Mouse (Mus musculus) intestine, embryonic 16.5 days (tissue): ENCODE results near the gene Rasa4. TPM values are rescaled to one million over a fixed set of nuclear protein-coding genes. Genes with fewer than 3 reads are reported as not detected.
"Not testable (repeated sequence)": the region's sequence is repeated elsewhere in the genome, so short reads cannot be mapped to it uniquely, and the experiment has no call there.

Experiments
- ATAC-seq: fragments of 200-750 bp; cut with Nextera tagmentation; 2 replicates; pipeline ENCODE4 v1.8.0; 2017; ENCODE audit warnings: moderate TSS enrichment, moderate library complexity
- H3K27ac ChIP-seq: fragments of 300-500 bp; sonication (generic); 2 replicates; pipeline ENCODE4 v1.5.1; 2014; ENCODE audit warnings: mild to moderate bottlenecking, low read length
- H3K27me3 ChIP-seq: fragments of 300-500 bp; sonication (generic); replicated peaks from 2 replicates; pipeline ENCODE4 v1.6.1; 2014; ENCODE audit warnings: low read length, control low read depth, mixed read lengths; ENCODE audit not compliant: control insufficient read depth, insufficient read depth
- H3K36me3 ChIP-seq: fragments of 300-500 bp; sonication (generic); 2 replicates; pipeline ENCODE4 v1.6.1; 2014; ENCODE audit warnings: low read length, control low read depth; ENCODE audit not compliant: control insufficient read depth, insufficient read depth
- H3K4me1 ChIP-seq: fragments of 300-500 bp; sonication (generic); 2 replicates; pipeline ENCODE4 v1.6.1; 2014; ENCODE audit warnings: low read length, control low read depth, mixed read lengths; ENCODE audit not compliant: control insufficient read depth, insufficient read depth
- H3K4me2 ChIP-seq: fragments of 300-500 bp; sonication (generic); 2 replicates; pipeline ENCODE4 v1.6.1; 2014; ENCODE audit warnings: low read depth, low read length, control low read depth
- H3K4me3 ChIP-seq: fragments of 300-500 bp; sonication (generic); 2 replicates; pipeline ENCODE4 v1.5.1; 2014; ENCODE audit warnings: mild to moderate bottlenecking, low read length
- H3K9ac ChIP-seq: fragments of 300-500 bp; sonication (generic); 2 replicates; pipeline ENCODE4 v1.6.1; 2014; ENCODE audit warnings: low read depth, low read length
- H3K9me3 ChIP-seq: fragments of 300-500 bp; sonication (generic); 2 replicates; pipeline ENCODE4 v1.6.1; 2016; ENCODE audit warnings: low read length, control low read depth; ENCODE audit not compliant: control insufficient read depth
- WGBS: fragments of 180-500 bp; shearing (Covaris S2); extraction: QIAGEN DNeasy Blood & Tissue Kit; methylation state at CpG from one replicate; pipeline ENCODE4 v1.1.7; 2014; 5-methylcytosine and 5-hydroxymethylcytosine counted together
- polyA plus RNA-seq: library from polyadenylated mRNA; unstranded; fragments of >200 nt; fragmentation: Nextera tagmentation; extraction: Ambion mirVana; gene quantifications from 2 replicates; pipeline ENCODE4 v1.2.1, GENCODE M21; 2015

The Rasa4 gene
- polyA plus RNA-seq, 1 experiment from 2014 or later, result 18.5 TPM

GRCm38 (mm10) chr5:136045408-136045807 lies 38.3 kb upstream of the Rasa4 start:
- no peaks in the 10 kb centered on the region for H3K27me3 ChIP-seq
- no peak for ATAC-seq
- WGBS, result 46% methylated on average over 9 of the region's 9 CpGs
- no peak overlapping the region for H3K4me3 ChIP-seq
- no peaks in the 10 kb centered on the region for H3K36me3 ChIP-seq
- H3K9me3 ChIP-seq, result no peaks in the 10 kb centered on the region
- H3K4me1 ChIP-seq, result peaks cover 3% of the 10 kb centered on the region; the same call in 1 of the 2 replicates
- H3K9ac ChIP-seq, result no peak overlapping the region
- no peak overlapping the region for H3K27ac ChIP-seq
- no peak overlapping the region for H3K4me2 ChIP-seq

DNA sequence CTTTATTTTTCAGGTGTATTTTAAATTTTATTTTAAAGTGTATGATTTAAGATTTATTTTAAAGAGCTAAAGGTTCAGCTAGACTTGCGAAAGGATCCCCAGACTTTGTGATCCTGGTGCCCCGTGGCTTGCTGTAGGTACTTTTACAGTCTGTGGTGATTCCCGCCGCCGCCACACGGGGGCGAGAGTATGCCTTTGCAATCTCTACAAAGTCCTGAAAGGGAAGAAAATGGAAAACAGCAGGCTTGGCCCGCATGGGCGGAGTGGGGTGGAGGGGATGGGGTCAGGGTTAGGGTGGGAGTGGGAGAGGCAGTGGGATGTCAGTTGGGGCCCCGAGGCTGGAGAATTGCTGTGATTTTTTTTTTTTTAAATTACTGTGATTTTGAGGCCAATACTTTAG lies 37.7 kb upstream of the Rasa4 start:
- no peaks in the 10 kb centered on the region for H3K36me3 ChIP-seq
- no peak overlapping the region for H3K4me2 ChIP-seq
- H3K4me3 ChIP-seq, result no peak overlapping the region
- H3K27me3 ChIP-seq, result no peaks in the 10 kb centered on the region
- 0 out of 2 replicates have a peak, but pooled peaks have one; percentile 39 for ATAC-seq
- H3K9me3 ChIP-seq, result no peaks in the 10 kb centered on the region
- H3K9ac ChIP-seq, result no peak overlapping the region
- WGBS, result 4% methylated on average over 10 of the region's 10 CpGs
- no peak overlapping the region for H3K27ac ChIP-seq
- H3K4me1 ChIP-seq, result peaks cover 3% of the 10 kb centered on the region; the same call in 1 of the 2 replicates

DNA sequence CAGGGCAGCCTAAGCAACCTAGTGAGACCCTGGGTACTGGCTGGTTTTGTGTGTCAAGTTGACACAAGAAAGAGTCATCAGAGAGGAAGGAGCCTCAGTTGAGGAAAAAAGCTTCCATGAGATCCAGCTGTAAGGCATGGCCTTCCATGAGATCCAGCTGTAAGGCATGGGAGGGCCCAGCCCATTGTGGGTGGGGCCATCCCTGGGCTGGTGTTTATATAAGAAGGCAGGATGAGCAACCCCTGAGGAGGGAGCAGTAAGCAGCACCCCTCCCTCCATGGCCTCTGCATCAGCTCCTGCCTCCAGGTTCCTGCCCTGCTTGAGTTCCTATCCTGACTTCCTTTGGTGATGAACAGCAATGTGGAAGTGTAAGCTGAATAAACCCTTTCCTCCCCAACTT lies 35.2 kb upstream of the Rasa4 start:
- ATAC-seq, H3K27ac ChIP-seq, H3K36me3 ChIP-seq: not testable (repeated sequence)

DNA sequence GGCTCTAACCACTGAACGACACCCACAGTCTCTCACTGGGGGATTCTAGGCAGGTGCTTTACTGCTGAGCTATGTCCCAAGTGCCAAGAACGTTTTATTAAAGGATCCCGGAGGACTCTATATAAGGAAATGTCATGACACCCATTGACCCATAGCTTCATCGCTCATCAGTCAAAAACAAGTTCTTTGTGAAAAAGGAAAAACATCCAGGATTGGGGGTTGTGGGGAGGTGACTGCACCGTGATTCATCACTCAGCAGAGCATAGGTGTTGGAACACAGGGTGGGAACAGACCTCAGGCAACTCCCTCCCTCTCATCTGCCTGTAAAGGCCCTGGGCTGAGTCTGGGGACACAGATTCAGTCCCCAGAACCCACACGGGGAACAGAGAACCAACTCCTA lies 33.8 kb upstream of the Rasa4 start:
- no peak for ATAC-seq
- no peaks in the 10 kb centered on the region for H3K9me3 ChIP-seq
- H3K4me2 ChIP-seq, result no peak overlapping the region
- H3K27ac ChIP-seq, result no peak overlapping the region
- H3K9ac ChIP-seq, result no peak overlapping the region
- H3K4me3 ChIP-seq, result no peak overlapping the region
- no peaks in the 10 kb centered on the region for H3K36me3 ChIP-seq
- no peaks in the 10 kb centered on the region for H3K27me3 ChIP-seq
- peaks cover 11% of the 10 kb centered on the region for H3K4me1 ChIP-seq
- WGBS, result 55% methylated on average over 6 of the region's 6 CpGs

More for the DNA sequence above, 35.2 kb upstream of the Rasa4 start:
- H3K4me2 ChIP-seq, H3K4me3 ChIP-seq, H3K9me3 ChIP-seq, H3K9ac ChIP-seq, H3K27me3 ChIP-seq: not testable (repeated sequence)
- H3K4me1 ChIP-seq, result peaks cover 11% of the 10 kb centered on the region

- 12% methylated on average over 10 of the region's 10 CpGs for WGBS
- H3K4me2 ChIP-seq, result no peak overlapping the region
Measured at GRCm38 (mm10) chr5:136051231-136052085, 32.3 kb upstream of the Rasa4 start.

GRCm38 (mm10) chr5:136052861-136053655 lies 30.7 kb upstream of the Rasa4 start:
- Histone ChIP-seq H3K9ac (no peak overlapping the region), H3K27ac (no peak overlapping the region), H3K9me3 (no peaks in the 10 kb centered on the region), H3K4me2 (no peak overlapping the region), H3K36me3 (no peaks in the 10 kb centered on the region), H3K4me3 (no peak overlapping the region), H3K27me3 (no peaks in the 10 kb centered on the region), H3K4me1 (peaks cover 17% of the 10 kb centered on the region)
- 84% methylated on average over 8 of the region's 8 CpGs for WGBS
- ATAC-seq, result no peak

More at GRCm38 (mm10) chr5:136051231-136052085, 32.3 kb upstream of the Rasa4 start:
- Histone ChIP-seq H3K4me1 (peaks cover 11% of the 10 kb centered on the region), H3K36me3 (no peaks in the 10 kb centered on the region), H3K27ac (peak overlapping the region; percentile 53), H3K9ac (peak overlapping the region; percentile 27; the same call in 1 of the 2 replicates), H3K4me3 (no peak overlapping the region), H3K9me3 (no peaks in the 10 kb centered on the region), H3K27me3 (no peaks in the 10 kb centered on the region)
- ATAC-seq, result peak; percentile 80

GRCm38 (mm10) chr5:136054301-136055077 lies 29.2 kb upstream of the Rasa4 start, which contains the start of gene Upk3bl:
Upk3bl (plus strand) TSS chr5:136054492.
- 79% methylated on average over 11 of the region's 11 CpGs for WGBS
- Histone ChIP-seq H3K4me3 (no peak within 1 kb of the TSS), H3K36me3 (no peaks in the 10 kb centered on the region), H3K9ac (no peak within 1 kb of the TSS), H3K27me3 (no peaks in the 10 kb centered on the region), H3K4me2 (no peak within 1 kb of the TSS), H3K9me3 (no peaks in the 10 kb centered on the region), H3K4me1 (peaks cover 17% of the 10 kb centered on the region), H3K27ac (no peak within 1 kb of the TSS)
- no peak for ATAC-seq

DNA sequence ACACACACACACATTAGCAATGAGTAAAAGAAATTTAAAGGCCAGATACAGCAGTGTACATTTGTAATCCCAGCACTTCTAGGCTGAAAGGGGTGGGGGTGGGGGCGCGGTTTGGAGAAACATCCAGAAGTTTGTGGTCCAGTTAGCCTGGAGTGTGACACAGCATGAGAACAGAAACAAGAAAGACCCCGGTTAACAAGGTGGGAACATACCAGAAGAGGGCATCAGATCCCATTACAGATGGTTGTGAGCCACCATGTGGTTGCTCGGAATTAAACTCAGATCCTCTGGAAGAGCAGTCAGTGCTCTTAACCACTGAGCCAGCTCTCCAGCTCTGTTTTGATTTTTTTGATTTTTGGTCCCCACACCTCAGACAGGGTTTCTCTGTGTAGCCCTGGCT lies 27.7 kb upstream of the Rasa4 start:
- H3K27ac ChIP-seq, result no peak overlapping the region
- no peaks in the 10 kb centered on the region for H3K27me3 ChIP-seq
- no peaks in the 10 kb centered on the region for H3K9me3 ChIP-seq
- no peaks in the 10 kb centered on the region for H3K36me3 ChIP-seq
- H3K9ac ChIP-seq, result no peak overlapping the region
- WGBS, result 46% methylated on average over 4 of the region's 4 CpGs
- no peak overlapping the region for H3K4me2 ChIP-seq
- ATAC-seq, result no peak
- H3K4me1 ChIP-seq, result peaks cover 17% of the 10 kb centered on the region
- H3K4me3 ChIP-seq, result no peak overlapping the region

DNA sequence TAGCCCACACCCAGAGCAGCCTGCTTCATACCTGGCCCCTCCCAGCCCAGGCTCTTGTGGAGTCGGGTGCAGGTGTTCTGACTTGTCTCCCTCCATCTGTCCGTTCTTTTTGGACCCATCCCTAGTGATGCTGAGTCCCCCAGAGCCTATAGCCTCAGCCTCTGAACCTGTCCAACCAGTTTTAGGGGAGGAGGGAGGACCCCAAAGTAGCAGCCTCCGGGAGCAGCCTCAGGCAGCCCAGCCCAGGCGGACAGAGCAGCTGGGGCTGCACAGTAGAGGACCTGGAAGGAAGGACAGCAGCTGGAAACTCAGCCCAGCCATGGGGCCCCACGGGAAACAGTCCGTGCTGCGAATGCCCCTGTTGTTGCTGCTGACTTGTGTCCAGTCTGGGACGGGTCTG lies 26.6 kb upstream of the Rasa4 start:
- 0 out of 2 replicates have a peak overlapping the region, but pooled peaks have one; percentile 24 for H3K9ac ChIP-seq

More for the DNA sequence above, 26.6 kb upstream of the Rasa4 start:
- Histone ChIP-seq H3K4me2 (no peak overlapping the region), H3K4me1 (peaks cover 7% of the 10 kb centered on the region), H3K27me3 (no peaks in the 10 kb centered on the region), H3K4me3 (no peak overlapping the region), H3K27ac (no peak overlapping the region), H3K36me3 (no peaks in the 10 kb centered on the region), H3K9me3 (no peaks in the 10 kb centered on the region)
- 10% methylated on average over 8 of the region's 8 CpGs for WGBS
- peak; percentile 29; the same call in 1 of the 2 replicates for ATAC-seq
